Mouse (Mus musculus) heart, postnatal 4 days (tissue): ENCODE results near the gene Cog4. TPM values are rescaled to one million over a fixed set of nuclear protein-coding genes. Genes with fewer than 3 reads are reported as not detected.
A peak's percentile ranks its signal among the peaks of the same experiment; 100 is the strongest.
"Not testable (repeated sequence)": the region's sequence is repeated elsewhere in the genome, so short reads cannot be mapped to it uniquely, and the experiment has no call there.

Experiments used
- DNase-seq: peaks from one replicate; pipeline ENCODE4 v3.0.0; 2021
- total RNA-seq, 2 experiments: library from RNA; stranded (reverse); gene quantifications; 2 replicates each; pipeline ENCODE4 v1.2.3; 2021

The Cog4 gene
- total RNA-seq, 2 experiments from 2014 or later: 49.8 to 50.5 TPM

DNA sequence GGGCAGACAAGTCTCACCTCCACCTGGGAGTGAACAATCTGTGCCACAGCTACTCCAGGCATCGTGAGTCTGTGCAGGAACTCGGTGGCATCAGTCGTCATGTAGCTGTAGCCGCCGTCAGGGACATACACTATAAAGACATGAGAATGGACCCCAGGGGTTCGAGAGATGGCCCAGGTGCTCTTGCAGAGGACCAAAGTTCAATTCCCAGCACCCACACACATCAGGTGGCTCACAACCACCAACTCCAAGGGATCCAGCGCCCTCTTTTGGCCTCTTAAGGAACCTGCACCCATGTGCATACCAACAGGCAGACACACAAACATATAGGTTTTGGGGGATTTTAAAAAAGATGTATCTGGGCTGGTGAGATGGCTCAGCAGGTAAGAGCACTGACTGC is 45.6 kb downstream of the Cog4 start:
- no peak for DNase-seq

- no peak for DNase-seq
Measured at GRCm38 (mm10) chr8:110892913-110893312, 46.5 kb downstream of the Cog4 start.

- no peak for DNase-seq
Measured at GRCm38 (mm10) chr8:110894851-110895250, 48.5 kb downstream of the Cog4 start.

DNA sequence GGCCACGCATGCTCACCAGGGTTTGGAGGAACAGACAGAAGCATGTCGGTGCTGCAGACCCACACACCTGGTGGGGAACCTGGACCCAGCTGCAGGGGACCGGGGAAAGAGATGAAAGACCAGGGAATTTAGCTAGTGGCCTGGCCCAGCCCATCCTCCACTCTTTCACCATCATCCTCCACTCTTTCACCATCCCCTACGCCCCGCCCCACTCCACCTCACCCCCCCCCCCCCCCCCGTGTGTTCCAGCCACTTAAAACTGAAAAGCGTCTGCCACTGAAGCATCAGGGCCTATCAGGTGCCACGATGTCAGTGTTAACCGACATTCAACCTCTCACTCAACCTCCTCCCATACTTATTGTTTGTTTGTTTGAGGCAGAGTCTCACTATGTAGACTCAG is 48.9 kb downstream of the Cog4 start:
- no peak for DNase-seq

GRCm38 (mm10) chr8:110895812-110896211 is 49.4 kb downstream of the Cog4 start:
- no peak for DNase-seq

GRCm38 (mm10) chr8:110897495-110897894 is 51.1 kb downstream of the Cog4 start:
- no peak for DNase-seq

- DNase-seq: no peak
Measured at GRCm38 (mm10) chr8:110901056-110901455, 54.7 kb downstream of the Cog4 start.

GRCm38 (mm10) chr8:110901839-110902578 is 55.6 kb downstream of the Cog4 start, which contains the start of gene Fuk:
Gene Fuk, minus strand, starts transcription at chr8:110902488.
- DNase-seq: peak; percentile 86

DNA sequence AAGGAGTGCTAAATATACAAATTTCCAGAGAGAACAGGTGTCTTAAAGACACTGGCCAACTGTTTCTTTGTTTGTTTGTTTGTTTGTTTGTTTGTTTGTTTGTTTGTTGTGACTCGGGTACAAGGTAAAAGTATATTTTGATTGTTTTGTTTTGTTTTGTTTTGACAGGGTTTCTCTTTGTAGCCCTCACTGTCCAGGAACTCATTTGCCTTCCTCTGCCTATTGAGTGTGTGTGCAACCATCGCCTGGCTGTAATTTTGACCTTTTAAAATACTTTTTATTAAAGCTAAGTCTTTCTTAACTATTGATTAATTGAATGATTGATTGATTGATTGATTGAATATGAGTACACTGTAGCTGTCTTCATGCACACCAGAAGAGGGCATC is 56.2 kb downstream of the Cog4 start:
- DNase-seq: no peak

- no peak for DNase-seq
Measured at GRCm38 (mm10) chr8:110905404-110905803, 59.0 kb downstream of the Cog4 start.

DNA sequence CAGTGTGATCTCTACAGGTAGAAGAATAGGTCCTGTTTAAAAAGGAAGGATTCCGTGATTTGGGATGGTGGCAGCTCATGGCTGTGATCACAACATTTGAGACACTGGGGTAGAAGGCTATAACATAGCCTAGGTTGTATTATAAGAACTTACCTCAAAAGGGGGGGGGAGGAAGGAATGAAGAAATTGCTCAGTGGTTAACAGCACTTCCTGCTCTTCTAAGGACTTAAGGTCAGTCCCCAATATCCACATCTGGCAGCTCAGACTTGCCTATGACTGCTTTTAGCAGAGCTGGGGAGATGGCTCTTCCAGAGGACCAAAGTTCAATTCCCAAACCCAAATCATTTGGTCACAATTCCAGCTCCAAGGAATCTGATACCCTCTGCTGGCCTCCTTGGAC is 60.3 kb downstream of the Cog4 start:
- no peak for DNase-seq

GRCm38 (mm10) chr8:110909850-110910249 is 63.5 kb downstream of the Cog4 start:
- DNase-seq: not testable (repeated sequence)

DNA sequence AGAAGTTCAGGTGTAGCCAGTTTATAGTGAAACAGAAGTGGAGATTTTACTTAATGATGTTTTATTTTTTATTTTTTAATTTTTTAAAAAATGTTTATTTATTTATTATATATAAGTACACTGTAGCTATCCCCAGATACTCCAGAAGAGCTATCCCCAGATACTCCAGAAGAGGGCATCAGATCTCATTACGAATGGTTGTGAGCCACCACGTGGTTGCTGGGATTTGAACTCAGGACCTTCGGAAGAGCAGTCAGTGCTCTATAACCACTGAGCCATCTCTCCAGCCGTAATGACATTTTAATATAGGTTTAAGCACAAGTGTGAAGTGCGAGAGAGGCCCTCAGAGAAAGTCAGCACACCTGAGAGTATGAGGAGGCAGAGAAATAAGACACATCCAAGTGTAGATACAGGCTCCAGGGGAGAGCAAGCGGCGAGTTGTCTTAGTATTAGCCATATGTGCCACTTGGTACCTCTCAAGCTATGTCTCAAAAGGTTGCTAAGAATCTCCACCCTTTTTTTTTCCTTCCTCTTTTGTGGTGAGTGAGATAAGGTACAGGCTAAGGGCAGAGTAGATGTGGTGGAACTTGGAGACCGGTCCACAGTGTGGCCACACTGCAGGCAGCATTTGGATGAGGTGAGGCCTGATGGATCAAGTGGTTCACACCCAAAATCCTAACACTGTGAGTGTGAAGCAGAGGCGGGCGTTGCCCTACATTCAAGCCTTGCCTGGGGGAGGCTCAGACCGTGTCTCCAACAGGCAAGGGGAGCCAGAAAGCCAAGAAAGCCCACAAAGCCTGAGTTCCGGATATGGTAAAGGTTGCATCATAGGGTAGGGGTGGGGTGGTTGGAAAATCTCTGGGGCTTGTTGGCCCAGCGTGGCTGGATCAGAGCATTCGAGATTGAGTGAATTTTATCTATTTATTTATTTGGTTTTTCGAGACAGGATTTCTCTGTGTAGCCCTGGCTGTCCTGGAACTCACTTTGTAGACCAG is 65.5 kb downstream of the Cog4 start:
- no peak for DNase-seq

GRCm38 (mm10) chr8:110917415-110917814 is 71.0 kb downstream of the Cog4 start:
- no peak for DNase-seq

GRCm38 (mm10) chr8:110918027-110918426 is 71.6 kb downstream of the Cog4 start:
- DNase-seq: no peak

DNA sequence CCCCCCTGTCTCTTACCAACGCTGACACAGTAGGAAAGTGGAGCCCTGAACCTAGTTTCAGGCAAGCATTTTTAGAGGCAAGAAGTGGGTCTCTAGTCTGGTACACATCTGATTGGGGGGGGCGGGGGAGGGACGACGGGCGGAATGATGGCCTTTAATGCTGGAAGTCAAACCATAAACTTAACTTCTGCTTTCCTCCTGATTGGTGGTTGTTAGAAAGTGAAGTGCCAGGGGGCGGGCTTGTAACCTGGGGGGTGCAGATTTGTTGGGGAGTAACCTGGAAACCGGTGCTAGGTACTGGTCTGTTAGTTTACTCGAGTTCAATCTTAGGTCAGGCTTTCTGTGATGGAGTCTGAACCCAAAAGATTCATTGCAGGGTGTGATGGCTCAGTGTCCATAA is 72.1 kb downstream of the Cog4 start:
- DNase-seq: no peak

DNA sequence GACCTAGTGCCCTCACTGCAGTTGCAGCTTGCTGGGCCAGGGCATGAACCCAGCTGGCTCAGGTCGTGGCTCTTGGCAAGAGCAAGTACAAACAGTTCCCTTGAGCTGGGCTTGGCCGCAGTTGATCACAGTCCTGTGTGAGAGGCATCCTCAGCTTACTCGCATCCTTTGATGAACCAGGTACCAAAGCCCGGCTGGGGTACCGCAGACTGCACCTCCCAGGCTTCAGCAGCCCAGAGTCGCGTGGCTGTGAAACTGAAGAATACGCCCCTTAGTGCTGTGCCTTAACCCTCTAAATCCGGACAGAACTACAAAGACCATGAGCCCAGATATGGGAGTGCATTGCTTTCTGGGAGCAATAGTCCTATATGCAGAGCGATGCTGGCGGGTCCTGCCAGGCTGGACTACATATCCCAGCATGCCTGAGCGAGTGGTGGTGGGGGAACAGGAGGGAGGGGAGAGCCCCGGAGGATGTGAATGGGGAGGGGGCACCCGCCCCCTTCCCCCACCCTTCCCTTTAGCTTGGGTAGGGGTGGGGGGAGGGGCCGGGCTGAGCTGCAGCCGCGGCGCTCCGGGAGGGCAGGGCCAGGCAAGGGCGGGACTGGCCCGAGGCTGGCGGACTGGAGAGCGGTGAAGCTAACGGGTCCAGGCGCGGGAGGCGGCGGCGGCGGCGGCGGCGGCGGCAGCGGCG is 73.1 kb downstream of the Cog4 start, which contains the start of gene St3gal2:
TSS of gene St3gal2 (plus strand) at position 582 of the 691 bp plus-strand sequence.
- peak; percentile 88 for DNase-seq

- DNase-seq: no peak
Measured at GRCm38 (mm10) chr8:110920032-110920772, 73.8 kb downstream of the Cog4 start.

- no peak for DNase-seq
Measured at GRCm38 (mm10) chr8:110920773-110921277, 74.4 kb downstream of the Cog4 start.

DNA sequence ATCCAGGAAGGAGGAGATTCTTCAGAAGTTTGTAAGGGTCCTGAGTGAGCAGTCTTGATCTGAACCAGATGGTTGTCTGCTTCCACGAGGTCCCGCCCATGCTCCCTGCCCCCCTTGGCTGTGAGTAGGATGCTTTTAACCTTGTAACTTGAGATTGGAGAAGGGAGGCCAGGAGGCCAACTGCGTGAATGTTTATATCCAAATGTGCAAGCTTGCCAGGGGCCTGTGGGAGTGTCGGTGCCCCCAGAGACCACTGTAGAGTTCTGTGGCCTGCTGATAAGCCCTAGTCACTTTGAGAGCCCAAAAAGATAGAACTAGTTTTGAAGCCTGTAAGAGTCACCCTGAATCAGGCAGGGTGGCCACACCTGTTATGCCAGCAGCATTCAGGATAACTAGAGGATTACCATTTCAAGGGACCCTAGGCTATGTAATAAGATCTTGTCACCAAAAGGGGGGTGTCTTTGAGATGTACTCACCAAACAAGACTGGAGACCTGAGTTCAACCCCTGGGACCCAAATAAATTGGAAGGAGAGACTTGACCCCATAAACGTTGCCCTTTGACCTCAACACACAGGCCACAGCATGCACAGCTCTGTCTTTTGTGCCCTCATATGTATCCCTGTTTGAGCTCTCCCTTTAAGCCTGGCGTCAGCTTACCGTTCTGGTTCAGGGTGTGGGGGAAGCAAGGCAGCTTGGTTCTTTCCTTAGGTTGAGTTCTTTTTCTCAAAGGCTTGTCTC is 75.3 kb downstream of the Cog4 start:
- peak; percentile 49 for DNase-seq

DNA sequence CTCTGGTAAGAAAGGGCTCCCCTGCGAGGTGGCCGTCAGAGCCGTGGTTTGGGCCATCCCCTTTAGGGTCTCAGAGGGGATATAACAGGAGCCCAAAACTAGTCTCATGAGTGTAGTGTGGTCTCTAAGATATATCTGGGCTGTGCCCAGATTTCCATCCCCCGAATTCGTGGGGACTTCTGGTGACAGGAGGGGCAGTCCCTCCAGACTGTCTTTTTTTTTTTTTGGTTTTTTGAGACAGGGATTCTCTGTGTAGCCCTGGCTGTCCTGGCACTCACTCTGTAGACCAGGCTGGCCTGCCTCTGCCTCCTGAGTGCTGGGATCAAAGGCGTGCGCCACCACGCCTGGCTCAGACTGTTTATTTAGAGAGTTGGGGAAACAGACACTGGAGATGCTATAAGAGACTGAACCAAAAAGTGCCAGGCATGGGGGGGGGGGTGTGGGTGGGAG is 79.3 kb downstream of the Cog4 start:
- no peak for DNase-seq
